Mouse (Mus musculus) granulocyte monocyte progenitor cell, adult 5-6 weeks (primary cell): Measurements from ENCODE around the gene Pcdh7. TPM values are rescaled to one million over a fixed set of nuclear protein-coding genes. Genes with fewer than 3 reads are reported as not detected.
"Not testable (repeated sequence)": the region's sequence is repeated elsewhere in the genome, so short reads cannot be mapped to it uniquely, and the experiment has no call there.

ENCODE experiments used
- ATAC-seq: replicated peaks from 2 replicates; pipeline ENCODE4 v1.8.0; 2016; ENCODE audit warnings: mild to moderate bottlenecking, moderate TSS enrichment, inconsistent platforms; ENCODE audit not compliant: poor library complexity, severe bottlenecking
- total RNA-seq, 2 experiments: library from RNA; stranded (forward) in 1 of 2; stranded (reverse) in 1 of 2; fragments of 200-712, 200-1000 nt in 1 of 2; fragments of >200 nt in 1 of 2; fragmentation: Nextera tagmentation in 1 of 2; gene quantifications; 2 replicates each; pipeline ENCODE4 v1.2.3; 2014 to 2017

Pcdh7 gene
- total RNA-seq, 2 experiments from 2014 or later: 0.93 to 1.1 TPM

DNA sequence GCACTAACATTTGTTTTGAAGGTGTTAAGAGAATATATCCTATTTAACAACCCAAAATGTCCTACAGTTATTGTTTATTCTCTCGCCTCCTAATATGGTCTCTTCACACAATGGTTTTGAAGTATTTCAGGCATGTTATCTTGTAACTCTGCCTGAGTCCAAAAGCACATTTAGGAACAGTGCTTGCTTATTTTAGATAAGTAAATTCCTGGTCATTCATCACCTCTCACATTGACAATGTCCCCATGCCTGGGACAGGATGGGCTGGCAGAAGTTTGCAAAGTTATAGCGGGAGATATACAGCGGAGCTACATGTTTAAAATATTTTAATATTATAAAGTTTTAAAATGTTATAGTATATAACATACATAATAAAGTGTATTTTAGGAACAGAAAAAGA is 365.3 kb downstream of the Pcdh7 start:
- no peak for ATAC-seq

- no peak for ATAC-seq
Measured at GRCm38 (mm10) chr5:58083972-58084371, 366.2 kb downstream of the Pcdh7 start.

- ATAC-seq: no peak
Measured at GRCm38 (mm10) chr5:58108665-58109364, 391.0 kb downstream of the Pcdh7 start.

DNA sequence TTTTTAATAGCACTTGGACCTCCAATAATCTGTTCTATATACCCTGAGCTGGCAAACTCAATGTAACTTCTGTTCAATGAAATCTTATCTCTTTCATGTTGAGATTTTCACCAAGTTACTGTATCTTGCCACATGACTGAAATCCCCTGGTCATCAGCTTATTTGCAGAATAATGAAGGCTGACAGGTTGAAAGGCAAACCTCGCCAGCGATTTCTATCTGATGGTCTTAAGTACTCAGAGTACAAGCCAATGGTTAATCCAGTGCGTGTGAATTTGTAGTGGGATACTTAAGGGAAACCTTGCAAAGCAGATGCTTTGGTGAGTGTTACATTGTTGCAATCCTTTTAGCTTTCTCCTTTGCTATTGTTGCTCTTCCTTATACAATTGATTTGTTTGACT is 398.3 kb downstream of the Pcdh7 start:
- ATAC-seq: no peak

DNA sequence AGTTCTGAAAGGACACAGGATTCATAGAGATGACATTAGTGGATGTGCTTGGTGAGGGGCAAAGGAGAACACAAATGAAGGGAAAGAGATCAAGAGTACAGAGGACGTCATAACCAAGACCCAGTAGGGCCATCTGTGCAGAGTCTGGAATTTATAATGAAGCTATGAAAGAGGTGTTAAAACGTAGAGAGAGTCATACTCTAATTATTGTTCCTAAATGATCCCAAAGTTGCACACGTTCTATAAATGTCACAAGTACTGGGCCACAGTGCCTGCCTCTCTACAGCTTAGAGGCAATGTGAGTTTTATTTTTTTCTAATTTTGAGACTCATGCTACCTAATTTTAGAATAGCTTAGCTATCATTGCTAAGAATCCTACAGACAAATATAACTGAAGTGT is 400.1 kb downstream of the Pcdh7 start:
- no peak for ATAC-seq

DNA sequence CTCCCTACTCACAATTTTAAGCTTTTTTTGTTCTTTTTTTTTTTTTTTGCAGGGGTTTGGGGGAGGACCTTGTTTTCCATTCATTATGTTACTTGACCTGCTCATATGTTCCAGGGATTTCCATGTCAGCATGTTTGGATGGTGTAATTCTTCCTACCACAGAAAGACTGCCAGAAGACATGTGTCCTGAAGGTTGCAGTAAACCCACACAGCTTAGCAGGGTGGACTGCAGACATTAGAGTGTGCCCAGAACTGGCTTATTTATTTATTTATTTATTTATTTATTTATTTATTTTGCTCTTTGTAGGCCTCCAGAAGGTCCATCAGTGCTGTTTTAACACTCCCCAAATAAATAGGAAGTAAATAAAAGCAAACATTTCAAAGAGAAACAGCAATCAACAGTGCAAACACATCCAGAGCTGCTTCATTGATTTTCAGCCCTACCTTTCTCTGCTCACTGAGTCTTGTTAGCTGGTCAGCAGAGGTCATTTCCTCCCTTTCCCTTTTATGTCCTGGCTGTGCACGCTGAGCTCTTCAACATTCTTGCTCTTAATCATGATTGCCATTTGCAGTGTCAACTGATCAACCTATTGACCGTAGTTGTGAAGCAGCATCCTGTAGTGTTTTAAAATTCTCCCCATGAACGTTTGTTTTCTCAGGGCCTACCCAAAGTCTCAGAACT is 401.3 kb downstream of the Pcdh7 start:
- ATAC-seq: no peak

GRCm38 (mm10) chr5:58143897-58144296 is 426.1 kb downstream of the Pcdh7 start:
- no peak for ATAC-seq

DNA sequence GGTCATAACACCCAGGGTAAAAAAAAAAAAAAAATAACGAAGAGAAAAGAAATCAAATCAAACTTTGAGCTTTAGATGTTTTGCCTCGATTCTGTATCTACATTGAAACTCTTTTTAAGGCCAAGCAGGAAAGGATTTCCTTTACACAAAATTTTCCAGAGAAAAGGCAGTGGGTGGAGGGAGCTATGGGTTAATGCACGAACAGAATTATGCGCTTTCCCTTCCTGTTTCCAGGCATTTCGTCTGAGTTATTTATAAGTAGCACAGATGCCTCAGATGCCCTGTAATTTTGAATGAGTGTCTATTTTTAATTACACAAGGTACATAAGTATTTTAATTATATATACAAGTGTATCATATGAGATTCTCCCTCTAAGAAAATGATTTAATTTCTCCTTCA is 436.2 kb downstream of the Pcdh7 start:
- ATAC-seq: no peak

- ATAC-seq: no peak
Measured at GRCm38 (mm10) chr5:58172218-58172617, 454.5 kb downstream of the Pcdh7 start.

DNA sequence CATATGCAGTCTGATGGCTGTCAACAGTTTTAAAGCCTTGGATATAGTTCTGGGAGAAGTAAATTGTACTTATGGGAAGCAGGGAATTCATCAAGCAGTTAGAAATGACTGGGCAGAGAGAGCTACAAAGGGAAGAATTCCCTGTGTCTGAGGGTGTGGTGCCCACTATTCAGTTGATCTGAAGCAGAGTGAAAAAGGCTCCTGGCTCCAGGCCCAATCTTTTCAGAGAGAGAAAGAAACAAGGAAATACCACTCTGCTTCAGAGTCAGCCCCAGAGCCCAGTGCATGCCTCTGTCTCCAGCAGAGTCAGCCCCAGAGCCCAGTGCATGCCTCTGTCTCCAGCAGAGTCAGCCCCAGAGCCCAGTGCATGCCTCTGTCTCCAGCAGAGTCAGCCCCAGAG is 456.6 kb downstream of the Pcdh7 start:
- ATAC-seq: not testable (repeated sequence)

DNA sequence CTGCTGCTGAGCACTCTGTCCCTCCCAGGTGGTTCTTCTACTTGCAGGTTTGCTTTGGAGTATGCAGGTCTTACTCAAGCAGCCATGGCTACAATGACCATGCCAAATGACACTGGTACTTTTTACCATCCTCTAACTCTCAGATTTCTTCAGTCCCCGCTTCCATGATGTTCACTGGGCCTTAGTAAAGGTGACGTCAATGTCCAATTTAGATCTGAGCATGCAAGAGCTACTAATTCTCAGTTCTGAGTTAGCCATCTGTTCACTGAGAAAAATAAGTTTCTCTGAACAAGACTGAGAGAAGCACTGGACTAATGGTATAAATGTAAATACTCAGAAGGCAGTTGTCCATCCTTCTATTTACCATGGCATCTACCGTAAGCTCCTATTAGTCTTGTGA is 457.8 kb downstream of the Pcdh7 start:
- no peak for ATAC-seq
